Comparison of ENCODE assay signal across 16 mouse cellular contexts in the genomic region with DNA sequence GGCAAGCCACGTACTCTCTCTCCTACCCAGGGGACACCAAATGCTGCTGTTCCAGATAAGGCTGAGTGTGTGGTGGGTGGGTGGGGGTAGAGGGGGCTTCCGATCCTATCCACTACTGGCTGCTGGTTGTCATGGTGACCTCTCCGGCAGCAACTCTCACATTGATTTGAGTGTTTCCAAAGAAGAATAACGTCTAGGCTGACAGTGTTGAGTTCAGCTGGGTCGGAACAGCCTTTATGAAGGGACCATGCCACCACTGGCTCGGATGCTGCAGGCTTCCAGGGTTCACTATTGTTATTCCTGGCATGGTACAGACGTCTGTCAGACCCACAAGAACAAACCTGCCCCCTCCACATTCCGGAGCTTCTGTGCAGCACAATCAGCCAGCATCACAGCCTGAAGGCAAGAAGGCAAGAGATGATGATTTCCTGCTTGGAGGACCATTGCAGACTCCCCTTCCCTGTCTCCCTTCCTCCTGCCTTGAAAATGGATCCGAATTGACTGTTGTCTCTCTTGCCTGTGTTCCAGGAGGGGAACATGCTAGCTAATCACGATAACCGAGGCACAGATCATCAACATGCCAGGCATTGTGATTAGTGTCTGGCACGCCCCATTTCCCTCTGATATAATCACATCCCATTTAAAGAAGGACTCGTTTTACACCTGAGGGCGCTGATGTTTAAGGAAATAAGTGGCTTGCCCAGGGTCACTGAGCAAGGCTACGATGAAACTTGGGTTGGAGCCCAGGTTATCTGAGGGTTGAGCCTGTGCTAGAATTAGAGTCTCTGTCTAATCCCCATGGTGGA. TPM values are rescaled to one million over a fixed set of nuclear protein-coding genes. Genes with fewer than 3 reads are reported as not detected.
DNase-seq lines count a peak whose midpoint lies in the region; ATAC-seq lines count a peak whose summit lies in the region.
"Had no signal": no experiment of that assay in that cellular context is flagged by ENCODE, and none has a peak within 500 bp of the region (broad histone marks: within the 10 kb centered on the region; RNA-seq: fewer than 3 reads in every experiment).

No protein-coding gene starts in this region.

- H3K27ac ChIP-seq in heart, embryonic 11.5 days (ENCODE audit: low read depth, low read length): no peak overlapping the region
- peak overlapping the region; percentile 44; the same call in 1 of the 2 replicates for H3K27ac ChIP-seq in embryonic facial prominence, embryonic 10.5 days (replicated peaks)
- H3K27ac ChIP-seq in hindbrain, embryonic 10.5 days: peak overlapping the region; percentile 72
- H3K27ac ChIP-seq in midbrain, embryonic 14.5 days (replicated peaks; ENCODE audit: low read depth, low read length): peak overlapping the region; percentile 77
- H3K27ac ChIP-seq: intestine, embryonic 15.5 days; liver, embryonic 13.5 days; macrophage; stomach, postnatal 0 days had no signal

- H3K9ac ChIP-seq in heart, embryonic 11.5 days (ENCODE audit: low read depth, low read length): no peak overlapping the region; the same call in 1 of the 2 replicates
- no peak overlapping the region; the same call in 1 of the 2 replicates for H3K9ac ChIP-seq in midbrain, embryonic 14.5 days (replicated peaks; ENCODE audit: low read length)
- H3K9ac ChIP-seq: intestine, embryonic 15.5 days; liver, embryonic 13.5 days had no signal

- H3K4me3 ChIP-seq in heart, embryonic 11.5 days (ENCODE audit: low read depth, low read length): no peak overlapping the region
- no peak overlapping the region for H3K4me3 ChIP-seq in embryonic facial prominence, embryonic 10.5 days
- peak overlapping the region; percentile 26; the same call in 1 of the 2 replicates for H3K4me3 ChIP-seq in hindbrain, embryonic 10.5 days
- no peak overlapping the region for H3K4me3 ChIP-seq in midbrain, embryonic 14.5 days (replicated peaks; ENCODE audit: low read depth, low read length)
- H3K4me3 ChIP-seq: erythroblast, embryonic 14.5 days; intestine, embryonic 15.5 days; liver, embryonic 13.5 days had no signal

- peaks cover 9% of the 10 kb centered on the region; the same call in 1 of the 2 replicates for H3K4me1 ChIP-seq in heart, embryonic 11.5 days (ENCODE audit: control insufficient read depth, insufficient read depth, low read length)
- H3K4me1 ChIP-seq in embryonic facial prominence, embryonic 10.5 days: peaks cover 25% of the 10 kb centered on the region
- peaks cover 33% of the 10 kb centered on the region for H3K4me1 ChIP-seq in hindbrain, embryonic 10.5 days (replicated peaks)
- H3K4me1 ChIP-seq in midbrain, embryonic 14.5 days (ENCODE audit: control insufficient read depth, insufficient read depth, low read length): peaks cover 15% of the 10 kb centered on the region
- H3K4me1 ChIP-seq: liver, embryonic 13.5 days had no signal

- WGBS in heart, embryonic 11.5 days (ENCODE audit: insufficient replicate concordance): 35% methylated on average over 15 of the region's 15 CpGs
- 52% methylated on average over 15 of the region's 15 CpGs for WGBS in embryonic facial prominence, embryonic 10.5 days
- 44% methylated on average over 15 of the region's 15 CpGs for WGBS in hindbrain, embryonic 10.5 days
- 28% methylated on average over 15 of the region's 15 CpGs for WGBS in midbrain, embryonic 14.5 days

- DNase-seq in heart, adult 9 months (ENCODE audit: low spot score in 2 of 2): no peak
- DNase-seq in embryonic facial prominence, embryonic 10.5 days (ENCODE audit: low spot score): peak; percentile 34
- peak; percentile 46 for DNase-seq in hindbrain, embryonic 10.5 days (ENCODE audit: low spot score)
- peak; percentile 74 for DNase-seq in midbrain, embryonic 14.5 days
- DNase-seq in MN1 (ENCODE audit: low spot score) (no peak), liver (no peak)
- no peak for DNase-seq in adrenal gland, adult 18-20 months (ENCODE audit: low spot score in 2 of 2)
- DNase-seq: B cell, adult 2 months; liver, embryonic 13.5 days had no signal

- peak overlapping the region; percentile 36 for H3K4me2 ChIP-seq in heart, embryonic 11.5 days
- H3K4me2 ChIP-seq in midbrain, embryonic 14.5 days (ENCODE audit: low read length): peak overlapping the region; percentile 38
- H3K4me2 ChIP-seq: intestine, embryonic 15.5 days; liver, embryonic 13.5 days had no signal

- ATAC-seq in heart, embryonic 11.5 days (replicated peaks; ENCODE audit: insufficient number of reproducible peaks, low FRiP score, low TSS enrichment): no peak
- ATAC-seq in midbrain, embryonic 14.5 days (ENCODE audit: low FRiP score, low TSS enrichment): peak; percentile 58; the same call in 1 of the 2 replicates
- ATAC-seq: activated CD4-positive, CD25-positive, alpha-beta regulatory T cell, adult 4 months; intestine, embryonic 15.5 days had no signal

- no peaks in the 10 kb centered on the region for H3K27me3 ChIP-seq in heart, embryonic 11.5 days (ENCODE audit: control insufficient read depth, insufficient read depth, low read length)
- no peaks in the 10 kb centered on the region for H3K27me3 ChIP-seq in embryonic facial prominence, embryonic 10.5 days (replicated peaks; ENCODE audit: low read depth, poor library complexity, severe bottlenecking)
- H3K27me3 ChIP-seq in hindbrain, embryonic 10.5 days (ENCODE audit: insufficient read depth, poor library complexity, severe bottlenecking): no peaks in the 10 kb centered on the region
- H3K27me3 ChIP-seq in midbrain, embryonic 14.5 days (ENCODE audit: control insufficient read depth, insufficient read depth, low read length): no peaks in the 10 kb centered on the region
- H3K27me3 ChIP-seq: intestine, embryonic 15.5 days; liver, embryonic 13.5 days had no signal

- H3K36me3 ChIP-seq in heart, embryonic 11.5 days (ENCODE audit: control insufficient read depth, insufficient read depth, low read length): no peaks in the 10 kb centered on the region
- H3K36me3 ChIP-seq in embryonic facial prominence, embryonic 10.5 days (replicated peaks): no peaks in the 10 kb centered on the region
- H3K36me3 ChIP-seq in hindbrain, embryonic 10.5 days: no peaks in the 10 kb centered on the region
- H3K36me3 ChIP-seq in midbrain, embryonic 14.5 days (ENCODE audit: control insufficient read depth, insufficient read depth, low read length): no peaks in the 10 kb centered on the region
- H3K36me3 ChIP-seq: G1E; intestine, embryonic 15.5 days; liver, embryonic 13.5 days had no signal

- H3K9me3 ChIP-seq in heart, embryonic 11.5 days (replicated peaks; ENCODE audit: control insufficient read depth, low read length): no peaks in the 10 kb centered on the region
- no peaks in the 10 kb centered on the region for H3K9me3 ChIP-seq in embryonic facial prominence, embryonic 10.5 days
- no peaks in the 10 kb centered on the region for H3K9me3 ChIP-seq in hindbrain, embryonic 10.5 days
- no peaks in the 10 kb centered on the region for H3K9me3 ChIP-seq in midbrain, embryonic 14.5 days (ENCODE audit: control insufficient read depth, low read length)
- H3K9me3 ChIP-seq: intestine, embryonic 15.5 days; liver, embryonic 13.5 days had no signal

RNA-seq across cellular contexts. Expression of a gene that starts 17.4 kb away (rescaled TPM):
- polyA plus RNA-seq in heart, embryonic 11.5 days (2014; fragmentation: Nextera tagmentation; extraction: Ambion mirVana): 0.49 and 0.62 TPM in 2 replicates
- polyA plus RNA-seq in embryonic facial prominence, embryonic 10.5 days (2016; fragmentation: Nextera tagmentation; extraction: Ambion mirVana): 0.15 and 0.48 TPM in 2 replicates
- polyA plus RNA-seq in hindbrain, embryonic 10.5 days (2016; fragmentation: Nextera tagmentation; extraction: Ambion mirVana): 0.25 TPM in 1 of 2 replicates, not detected in the other
- polyA plus RNA-seq in midbrain, embryonic 14.5 days (2014; fragmentation: Nextera tagmentation; extraction: Ambion mirVana): 0.68 and 1.1 TPM in 2 replicates
- total RNA-seq in adrenal gland, adult 18-20 months (2021): 10 to 100 TPM; 18.4 to 23.4 TPM
- total RNA-seq: G1E had no signal
- polyA plus RNA-seq: activated CD4-positive, CD25-positive, alpha-beta regulatory T cell, adult 4 months; G1E had no signal

Comparison
In these comparisons a context has a peak if more than half of its experiments do, and no peak if none do; other contexts are left out.
1. DNase-seq: peak in embryonic facial prominence, embryonic 10.5 days (single experiment), hindbrain, embryonic 10.5 days (single experiment) and midbrain, embryonic 14.5 days (single experiment); none in heart, adult 9 months (0 of 2), MN1 (single experiment), adrenal gland, adult 18-20 months (0 of 2) and liver (single experiment).